In the genomic region with DNA sequence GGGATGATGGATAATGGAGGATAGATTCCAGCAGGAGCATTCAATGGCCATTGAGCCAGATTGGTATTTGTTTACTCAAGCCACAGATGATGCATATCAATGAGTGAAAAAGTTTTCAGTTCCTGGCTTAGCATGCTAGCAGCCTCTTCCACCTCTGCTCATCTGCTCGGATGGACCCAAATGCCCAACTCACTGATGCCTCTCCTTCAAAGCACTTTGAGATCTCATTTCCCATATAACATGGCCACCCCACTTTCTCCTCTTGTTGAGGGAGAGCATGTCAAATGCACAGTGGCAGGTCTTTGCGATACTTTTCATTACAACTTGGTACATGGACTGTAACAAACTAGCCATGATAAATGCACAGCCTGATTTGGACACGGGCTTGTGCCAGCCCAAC, we compare ENCODE assay signal across 24 mouse cellular contexts. TPM values are rescaled to one million over a fixed set of nuclear protein-coding genes. Genes with fewer than 3 reads are reported as not detected.
"Had no signal": no experiment of that assay in that cellular context is flagged by ENCODE, and none has a peak within 500 bp of the region (broad histone marks: within the 10 kb centered on the region; RNA-seq: fewer than 3 reads in every experiment).

No protein-coding gene starts in this region.

- H3K4me1 ChIP-seq: kidney, embryonic 15.5 days; limb, embryonic 12.5 days; limb, embryonic 15.5 days; megakaryocyte, embryonic 14.5 days had no signal

- H3K27ac ChIP-seq: kidney, embryonic 15.5 days; left cerebral cortex, adult 2 months; limb, embryonic 12.5 days; limb, embryonic 15.5 days; liver, embryonic 14.5 days; macrophage had no signal

- H3K4me2 ChIP-seq: kidney, embryonic 15.5 days; limb, embryonic 12.5 days; limb, embryonic 15.5 days; liver, embryonic 11.5 days; lung, embryonic 14.5 days; midbrain, embryonic 11.5 days had no signal

- H3K27me3 ChIP-seq: kidney, embryonic 15.5 days; limb, embryonic 12.5 days; limb, embryonic 15.5 days had no signal

- H3K9ac ChIP-seq: kidney, embryonic 15.5 days; limb, embryonic 12.5 days; limb, embryonic 15.5 days; liver, embryonic 14.5 days; liver, postnatal 0 days; lung, embryonic 14.5 days had no signal

- H3K9me3 ChIP-seq: kidney, embryonic 15.5 days; limb, embryonic 12.5 days; limb, embryonic 15.5 days had no signal

- DNase-seq: kidney, postnatal 10 days; kidney, postnatal 36 days; layer of hippocampus, postnatal 36 days; liver, postnatal 0 days; lung, embryonic 14.5 days; midbrain, embryonic 14.5 days; right cerebral cortex, postnatal 25 days; spleen, adult 18-20 months; thymus, adult 18-20 months; thymus, postnatal 4 days had no signal

- ATAC-seq: liver, postnatal 0 days; lung, postnatal 0 days had no signal

- H3K36me3 ChIP-seq: kidney, embryonic 15.5 days; limb, embryonic 12.5 days; limb, embryonic 15.5 days had no signal

- H3K4me3 ChIP-seq: kidney, embryonic 15.5 days; left cerebral cortex, adult 2 months; limb, embryonic 12.5 days; limb, embryonic 15.5 days; megakaryocyte, embryonic 14.5 days had no signal

RNA-seq across cellular contexts. Expression of gene Slc15a1, which starts 20.6 kb away (rescaled TPM):
- total RNA-seq: layer of hippocampus, adult 8-10 months; layer of hippocampus, postnatal 36 days; left cerebral cortex, adult 2 months; left cerebral cortex, postnatal 36 days had no signal
- polyA plus RNA-seq: limb, embryonic 12.5 days; liver, embryonic 11.5 days; liver, embryonic 14.5 days; liver, postnatal 0 days; macrophage; midbrain, embryonic 11.5 days; midbrain, embryonic 14.5 days; neural tube, embryonic 11.5 days; neural tube, embryonic 14.5 days had no signal
